Mouse (Mus musculus) hindbrain, postnatal 0 days (tissue): ENCODE results near the gene Rad17. TPM values are rescaled to one million over a fixed set of nuclear protein-coding genes. Genes with fewer than 3 reads are reported as not detected.

Source experiments
- ATAC-seq: fragments of 200-750 bp; cut with Nextera tagmentation; 2 replicates; pipeline ENCODE4 v1.8.0; 2017; ENCODE audit warnings: mild to moderate bottlenecking, moderate TSS enrichment, moderate library complexity
- DNase-seq: peaks from one replicate; pipeline ENCODE4 v3.0.0-alpha.2; 2015; ENCODE audit warnings: low spot score
- H3K27ac ChIP-seq: fragments of 300-500 bp; sonication (generic); 2 replicates; pipeline ENCODE4 v1.5.1; 2014; ENCODE audit warnings: mild to moderate bottlenecking
- H3K27me3 ChIP-seq: fragments of 300-500 bp; sonication (generic); 2 replicates; pipeline ENCODE4 v1.6.1; 2014; ENCODE audit warnings: low read length, mixed read lengths; ENCODE audit not compliant: insufficient read depth
- H3K36me3 ChIP-seq: fragments of 300-500 bp; sonication (generic); 2 replicates; pipeline ENCODE4 v1.6.1; 2014; ENCODE audit warnings: low read length, mixed read lengths; ENCODE audit not compliant: insufficient read depth
- H3K4me1 ChIP-seq: fragments of 300-500 bp; sonication (generic); 2 replicates; pipeline ENCODE4 v1.6.1; 2014; ENCODE audit warnings: antibody characterized with exemption, low read length, mixed read lengths; ENCODE audit not compliant: insufficient read depth
- H3K4me2 ChIP-seq: fragments of 300-500 bp; sonication (generic); 2 replicates; pipeline ENCODE4 v1.6.1; 2014; ENCODE audit warnings: low read depth, mild to moderate bottlenecking, low read length, moderate library complexity, mixed read lengths
- H3K4me3 ChIP-seq: fragments of 300-500 bp; sonication (generic); 2 replicates; pipeline ENCODE4 v1.5.1; 2014; ENCODE audit warnings: low read length
- H3K9ac ChIP-seq: fragments of 300-500 bp; sonication (generic); replicated peaks from 2 replicates; pipeline ENCODE4 v1.6.1; 2014; ENCODE audit warnings: mild to moderate bottlenecking, low read length, moderate library complexity, mixed read lengths
- H3K9me3 ChIP-seq: fragments of 300-500 bp; sonication (generic); 2 replicates; pipeline ENCODE4 v1.6.1; 2016; ENCODE audit warnings: low read length, mixed read lengths
- CTCF ChIP-seq: IDR thresholded peaks from 2 replicates; pipeline ENCODE4 v1.5.1; 2016; ENCODE audit warnings: antibody characterized with exemption, control low read depth, low read depth
- WGBS: fragments of 180-500 bp; shearing (Covaris S2); extraction: QIAGEN DNeasy Blood & Tissue Kit; methylation state at CpG from one replicate; pipeline ENCODE4 v1.1.7; 2014; 5-methylcytosine and 5-hydroxymethylcytosine counted together
- polyA plus RNA-seq: library from polyadenylated mRNA; unstranded; fragments of >200 nt; fragmentation: Nextera tagmentation; extraction: Ambion mirVana; gene quantifications from 2 replicates; pipeline ENCODE4 v1.2.1, GENCODE M21; 2015
- total RNA-seq: library from RNA; depleted of rRNA; stranded (reverse); fragments of >200 nt; gene quantifications from 2 replicates; pipeline ENCODE4 v1.2.3, GENCODE M21; 2014

Gene Rad17
- total and polyA plus RNA-seq, 2 experiments from 2014 or later, result 12.3 to 13.1 TPM

DNA sequence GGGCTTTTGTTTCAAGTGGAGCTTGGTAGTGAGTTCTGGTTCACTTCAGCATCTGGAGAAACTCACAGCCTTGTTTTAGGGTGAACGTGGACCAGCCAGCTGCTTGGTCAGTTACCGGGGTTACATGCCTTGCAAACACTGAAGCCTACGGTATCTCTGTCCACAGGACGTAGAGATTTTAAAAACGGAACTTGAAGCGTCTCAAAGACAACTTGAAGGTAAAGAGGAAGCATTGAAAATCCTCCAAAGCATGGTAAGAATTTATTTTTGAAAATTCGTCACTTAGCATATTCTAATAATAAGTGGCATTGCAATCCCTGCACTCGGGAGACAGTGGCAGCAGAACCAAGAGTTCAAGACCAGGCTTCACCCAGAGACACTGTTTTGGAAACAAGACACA, 30.8 kb upstream of the Rad17 start:
- ATAC-seq (no peak), DNase-seq (no peak)
- Histone ChIP-seq H3K4me3 (no peak overlapping the region), H3K27me3 (no peaks in the 10 kb centered on the region), H3K9me3 (no peaks in the 10 kb centered on the region), H3K4me2 (no peak overlapping the region), H3K9ac (no peak overlapping the region), H3K4me1 (no peaks in the 10 kb centered on the region), H3K36me3 (no peaks in the 10 kb centered on the region), H3K27ac (no peak overlapping the region)
- TF ChIP-seq CTCF, result no peak
- WGBS, result 86% methylated on average over 8 of the region's 8 CpGs

DNA sequence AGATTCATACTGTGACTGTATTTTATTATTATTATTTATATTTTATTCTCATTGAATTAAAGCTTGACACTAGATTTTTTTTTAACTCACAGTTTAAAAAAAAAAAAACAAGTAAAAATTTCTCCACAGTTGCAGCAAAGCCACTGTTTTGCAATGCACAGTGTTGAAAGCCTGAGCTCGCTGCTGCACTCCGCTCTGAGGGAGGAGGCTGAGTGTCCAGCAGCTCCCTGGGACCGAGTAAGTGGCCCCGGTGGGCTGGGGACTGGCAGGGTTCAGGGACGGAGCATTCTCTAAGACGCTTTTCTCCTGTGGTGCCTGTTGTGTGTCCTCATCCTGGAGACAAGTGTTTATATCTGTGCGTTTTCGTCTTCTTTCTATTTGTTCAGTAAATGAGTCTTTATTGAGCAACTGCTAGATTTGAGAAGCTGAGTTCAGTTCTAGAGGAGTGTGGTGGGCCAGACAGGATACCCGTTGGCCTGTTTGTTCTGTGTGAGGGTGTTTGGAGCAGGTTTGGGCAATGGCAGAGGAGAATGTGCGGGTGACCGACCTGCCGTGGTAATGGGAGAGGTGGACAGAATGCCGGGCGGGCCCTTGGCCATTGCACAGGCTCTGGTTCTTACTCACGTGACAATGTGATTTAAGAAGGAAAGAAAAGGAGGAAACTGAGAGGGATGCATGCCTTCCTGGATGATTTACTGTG, 25.2 kb upstream of the Rad17 start:
- TF ChIP-seq CTCF, result no peak
- Histone ChIP-seq H3K9me3 (0 out of 2 replicates have a peak, but pooled peaks cover 2% of the 10 kb centered on the region), H3K36me3 (no peaks in the 10 kb centered on the region), H3K9ac (no peak overlapping the region), H3K27me3 (no peaks in the 10 kb centered on the region), H3K4me2 (no peak overlapping the region), H3K4me1 (no peaks in the 10 kb centered on the region), H3K27ac (no peak overlapping the region), H3K4me3 (no peak overlapping the region)
- WGBS, result 89% methylated on average over 15 of the region's 15 CpGs
- DNase-seq (no peak), ATAC-seq (no peak)

DNA sequence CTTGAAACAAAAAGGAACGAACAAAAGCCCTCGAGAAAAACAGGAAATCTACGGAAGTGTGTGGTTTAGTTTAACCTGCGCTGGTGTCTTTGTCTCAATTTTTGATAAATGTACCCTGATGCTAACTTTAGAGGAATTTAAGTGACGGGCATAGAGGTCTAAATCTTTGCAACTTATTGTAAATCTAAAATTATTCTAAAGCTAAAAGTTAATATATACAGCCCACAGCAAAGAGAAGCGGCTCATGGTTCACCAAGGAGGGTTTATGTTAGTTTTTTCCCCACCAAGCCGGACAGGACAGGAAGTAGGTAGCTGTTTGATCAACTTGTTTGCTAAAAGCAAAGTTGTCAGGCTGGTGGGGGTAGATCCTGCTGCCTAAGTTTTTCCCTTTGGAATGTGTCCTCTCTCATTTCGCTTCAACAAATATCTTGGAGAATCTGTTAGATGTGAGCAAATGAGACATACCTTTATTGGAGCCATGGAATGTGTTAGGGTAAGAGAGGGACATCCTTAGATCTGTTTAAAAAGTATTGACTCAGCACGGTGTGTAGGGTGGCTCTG, 19.4 kb upstream of the Rad17 start:
- Histone ChIP-seq H3K4me3 (peak overlapping the region; percentile 48), H3K27me3 (no peaks in the 10 kb centered on the region), H3K4me2 (peak overlapping the region; percentile 85), H3K36me3 (no peaks in the 10 kb centered on the region), H3K27ac (no peak overlapping the region), H3K9ac (peak overlapping the region; percentile 45; the same call in 1 of the 2 replicates), H3K9me3 (0 out of 2 replicates have a peak, but pooled peaks cover 2% of the 10 kb centered on the region), H3K4me1 (no peaks in the 10 kb centered on the region)
- ATAC-seq (no peak), DNase-seq (no peak)
- no peak for TF ChIP-seq CTCF
- WGBS, result 59% methylated on average over 9 of the region's 9 CpGs

DNA sequence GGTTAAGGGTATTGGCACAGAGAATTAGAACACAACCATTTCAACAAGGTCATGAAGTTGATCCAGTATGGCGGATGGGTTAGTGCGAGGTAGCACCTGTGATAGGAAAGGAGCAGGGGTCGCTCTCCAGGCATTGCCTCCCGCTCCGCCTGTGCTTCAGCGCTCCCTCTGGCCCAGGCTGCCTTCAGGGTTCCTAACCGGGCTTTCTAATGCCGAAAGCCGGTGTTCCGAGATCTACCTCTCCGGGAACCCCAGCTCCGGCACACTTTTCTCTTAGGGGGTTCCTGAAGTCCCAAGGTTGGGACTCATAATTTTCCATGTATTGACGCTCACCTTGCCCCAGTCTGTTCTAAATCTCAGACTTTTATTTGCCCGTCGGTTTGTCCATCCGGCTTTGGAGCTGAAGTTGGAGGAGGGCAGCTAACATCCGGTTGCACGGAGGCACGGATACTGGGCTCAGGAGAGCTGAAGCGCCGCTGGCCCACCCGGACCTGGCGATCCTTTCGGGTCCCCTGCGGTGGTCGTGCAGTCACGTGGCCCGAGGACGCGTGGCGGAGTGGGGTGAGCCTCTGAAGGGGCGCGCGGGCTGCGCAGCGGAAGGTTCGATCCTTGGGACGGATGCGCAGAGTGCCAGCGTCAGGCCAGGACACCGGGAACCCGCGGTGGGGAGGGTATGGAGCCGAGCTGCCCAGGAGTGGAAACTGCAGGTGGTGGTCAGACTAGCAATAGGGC, 18.6 kb upstream of the Rad17 start, which contains the start of gene Ccdc125:
Ccdc125 (plus strand) TSS at position 427 of the 732 bp plus-strand sequence.
- no peak for TF ChIP-seq CTCF
- DNase-seq, result peak; percentile 16
- no peaks in the 10 kb centered on the region for H3K36me3 ChIP-seq
- ATAC-seq, result peak; percentile 76
- 0 out of 2 replicates have a peak, but pooled peaks cover 2% of the 10 kb centered on the region for H3K9me3 ChIP-seq
- H3K27me3 ChIP-seq, result no peaks in the 10 kb centered on the region
- H3K9ac ChIP-seq, result peak within 1 kb of the TSS; percentile 45
- H3K4me2 ChIP-seq, result peak within 1 kb of the TSS; percentile 85
- no peaks in the 10 kb centered on the region for H3K4me1 ChIP-seq
- WGBS, result under 1% methylated on average over 44 of the region's 44 CpGs
- H3K4me3 ChIP-seq, result peak within 1 kb of the TSS; percentile 48
- no peak within 1 kb of the TSS for H3K27ac ChIP-seq

DNA sequence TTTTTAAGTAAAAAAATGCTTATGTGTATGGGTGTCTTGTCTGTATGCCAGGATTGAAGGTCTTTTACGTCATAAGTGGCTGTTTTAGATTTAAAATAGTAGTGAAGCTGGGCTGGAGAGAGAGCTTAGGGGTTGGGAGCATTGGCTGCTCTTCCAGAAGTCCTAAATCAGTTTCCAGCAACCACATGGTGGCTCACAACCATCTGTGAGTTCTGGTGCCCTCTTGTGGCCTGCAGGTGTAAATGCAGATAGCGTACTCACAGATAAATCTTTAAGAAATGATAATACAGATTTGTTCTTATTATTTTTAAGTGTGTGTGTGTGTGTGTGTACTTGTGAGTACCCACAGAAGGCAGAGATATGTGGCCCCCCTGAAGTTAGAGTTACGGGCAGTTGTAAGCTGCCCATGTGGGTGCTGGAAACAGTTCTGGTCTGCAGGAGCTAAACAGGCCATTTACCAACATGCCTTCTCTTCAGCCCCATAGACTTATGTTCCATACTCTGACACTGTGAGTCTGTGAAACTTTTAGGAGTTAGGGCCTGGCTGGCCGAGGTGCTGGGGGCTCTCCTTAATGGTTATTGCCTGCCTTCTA, 9.1 kb upstream of the Rad17 start:
- Histone ChIP-seq H3K4me2 (no peak overlapping the region), H3K4me3 (no peak overlapping the region), H3K27me3 (no peaks in the 10 kb centered on the region), H3K27ac (no peak overlapping the region), H3K36me3 (no peaks in the 10 kb centered on the region), H3K9ac (no peak overlapping the region), H3K9me3 (no peaks in the 10 kb centered on the region), H3K4me1 (no peaks in the 10 kb centered on the region)
- 48% methylated on average over 4 of the region's 4 CpGs for WGBS
- peak; percentile 86 for DNase-seq
- TF ChIP-seq CTCF, result peak; percentile 91
- ATAC-seq, result peak; percentile 49; the same call in 1 of the 2 replicates

DNA sequence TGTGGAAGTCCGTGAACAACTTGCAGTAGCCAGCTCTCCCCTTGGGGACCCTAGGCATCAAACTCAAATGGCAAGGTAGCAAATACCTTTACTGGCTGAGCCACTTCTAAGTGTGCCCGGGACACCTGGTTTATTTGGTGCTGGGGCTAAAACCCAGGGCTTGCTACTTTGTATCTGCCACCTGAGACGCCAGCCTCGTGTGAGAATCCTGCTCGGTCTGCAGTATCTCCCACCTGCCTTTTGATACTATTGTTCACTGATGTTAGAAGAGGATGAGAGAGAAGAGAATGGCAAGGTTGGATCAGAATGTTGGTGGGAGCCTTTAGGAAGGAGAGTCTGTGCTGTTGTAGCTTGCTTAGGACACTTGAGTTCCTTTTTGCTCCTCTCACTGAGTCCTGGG, 7.2 kb upstream of the Rad17 start:
- Histone ChIP-seq H3K4me3 (no peak overlapping the region), H3K4me1 (no peaks in the 10 kb centered on the region), H3K9ac (no peak overlapping the region), H3K9me3 (no peaks in the 10 kb centered on the region), H3K36me3 (peaks cover 5% of the 10 kb centered on the region; the same call in 1 of the 2 replicates), H3K27me3 (no peaks in the 10 kb centered on the region), H3K27ac (no peak overlapping the region), H3K4me2 (no peak overlapping the region)
- WGBS, result 94% methylated on average over 5 of the region's 5 CpGs
- no peak for TF ChIP-seq CTCF
- ATAC-seq (no peak), DNase-seq (no peak)
